Mouse (Mus musculus): Measurements from ENCODE around the gene Olfr1116. TPM values are rescaled to one million over a fixed set of nuclear protein-coding genes. Genes with fewer than 3 reads are reported as not detected.
"Not testable (repeated sequence)": the region's sequence is repeated elsewhere in the genome, so short reads cannot be mapped to it uniquely, and the experiment has no call there.

Olfr1116 gene
- total RNA-seq (2021) = not detected
- long read RNA-seq, experiment 1 = 0 reads
- long read RNA-seq, experiment 2 = 0 reads

DNA sequence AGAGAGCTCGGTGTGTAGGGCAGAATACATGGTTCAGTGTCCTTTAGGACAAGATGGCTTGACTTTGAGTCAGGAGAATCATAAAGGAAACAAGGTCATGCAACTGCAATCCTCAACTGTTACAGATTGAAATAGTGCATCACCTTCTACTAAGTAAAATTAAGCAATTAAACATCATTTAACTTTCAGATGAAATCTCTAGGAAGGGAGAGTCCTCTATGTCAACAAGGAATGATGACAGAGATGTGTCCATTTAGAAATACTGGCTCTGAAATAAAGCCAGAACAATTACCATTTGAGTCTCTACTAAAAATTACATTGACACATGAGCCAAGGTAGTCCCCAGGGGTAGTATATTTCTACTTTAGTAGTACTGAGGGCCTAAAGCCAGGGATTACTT, at the start of gene Olfr1116:
Olfr1116 (plus strand) TSS at position 301 of the 400 bp plus-strand sequence.
- no peak for DNase-seq (ENCODE audit: low spot score in 2 of 2)

- DNase-seq (ENCODE audit: low spot score in 2 of 2) = no peak
Measured at GRCm38 (mm10) chr2:87247713-87248112, 19.6 kb upstream of the Olfr1116 start, which contains the start of gene Olfr1115. TSS of gene Olfr1115 (plus strand) at chr2:87248013.

- DNase-seq (ENCODE audit: low spot score in 2 of 2) = not testable (repeated sequence)
Measured at GRCm38 (mm10) chr2:87293977-87294376, 26.6 kb downstream of the Olfr1116 start.

- no peak for DNase-seq (ENCODE audit: low spot score in 2 of 2)
Measured at GRCm38 (mm10) chr2:87307281-87307680, 39.9 kb downstream of the Olfr1116 start, which contains the start of gene Olfr1118. TSS of gene Olfr1118 (plus strand) at chr2:87307581.

Small RNA genes within 50 kb of the gene (microRNA-seq; reads per million reads assigned to microRNA genes)
- 0 reads per million in 2 experiments for gene Gm27438

Other genes starting within 250 kb of the Olfr1116 start
- gene Olfr1104, start 240.5 kb upstream of the Olfr1116 start, total RNA-seq (2021) = not detected
- gene Olfr1105, start 231.0 kb upstream of the Olfr1116 start, total RNA-seq (2021) = not detected
- gene Olfr1106, start 215.3 kb upstream of the Olfr1116 start, total RNA-seq (2021) = not detected
- not detected for gene Olfr1107, start 191.7 kb upstream of the Olfr1116 start, total RNA-seq (2021)
- not detected for gene Olfr1109, start 171.5 kb upstream of the Olfr1116 start, total RNA-seq (2021)
- not detected for gene Olfr259, start 153.0 kb upstream of the Olfr1116 start, total RNA-seq (2021)
- gene Olfr1110, start 127.2 kb upstream of the Olfr1116 start, total RNA-seq (2021) = not detected
- not detected for gene Olfr1111, start 114.9 kb upstream of the Olfr1116 start, total RNA-seq (2021)
- gene Olfr1112, start 79.7 kb upstream of the Olfr1116 start, total RNA-seq (2021) = not detected
- not detected for gene Olfr1113, start 58.6 kb upstream of the Olfr1116 start, total RNA-seq (2021)
- not detected for gene Olfr1115, start 19.5 kb upstream of the Olfr1116 start, total RNA-seq (2021)
- not detected for gene Olfr1118, start 40.0 kb downstream of the Olfr1116 start, total RNA-seq (2021)
- not detected for gene Olfr1120, start 87.3 kb downstream of the Olfr1116 start, total RNA-seq (2021)
- gene Olfr1121, start 102.4 kb downstream of the Olfr1116 start, total RNA-seq (2021) = not detected
- not detected for gene Olfr1122, start 118.3 kb downstream of the Olfr1116 start, total RNA-seq (2021)
- gene Olfr1123, start 149.1 kb downstream of the Olfr1116 start, total RNA-seq (2021) = not detected
- not detected for gene Olfr1124, start 162.7 kb downstream of the Olfr1116 start, total RNA-seq (2021)
- not detected for gene Olfr1126, start 186.4 kb downstream of the Olfr1116 start, total RNA-seq (2021)
- gene Pramel7, start 229.6 kb downstream of the Olfr1116 start, total RNA-seq (2021) = not detected
- not detected for gene Pramel6, start 239.0 kb downstream of the Olfr1116 start, total RNA-seq (2021)

Data from layer of hippocampus, postnatal 14 days (tissue).